Mouse (Mus musculus) kidney, adult 2 months (tissue): Measurements from ENCODE around the gene Glrx5.

Experiments used
- CTCF ChIP-seq: fragments of 200-500 bp; conservative IDR thresholded peaks from 2 replicates; pipeline ENCODE4 v1.5.1; 2011; ENCODE audit warnings: low read depth, mild to moderate bottlenecking, control low read depth, low read length, moderate library complexity, mixed read lengths; ENCODE audit not compliant: insufficient read depth, insufficient read length
- POLR2A ChIP-seq: fragments of 200-500 bp; IDR thresholded peaks from one replicate; pipeline ENCODE4 v1.6.1; 2011; ENCODE audit warnings: low read depth, low read length, control low read depth

DNA sequence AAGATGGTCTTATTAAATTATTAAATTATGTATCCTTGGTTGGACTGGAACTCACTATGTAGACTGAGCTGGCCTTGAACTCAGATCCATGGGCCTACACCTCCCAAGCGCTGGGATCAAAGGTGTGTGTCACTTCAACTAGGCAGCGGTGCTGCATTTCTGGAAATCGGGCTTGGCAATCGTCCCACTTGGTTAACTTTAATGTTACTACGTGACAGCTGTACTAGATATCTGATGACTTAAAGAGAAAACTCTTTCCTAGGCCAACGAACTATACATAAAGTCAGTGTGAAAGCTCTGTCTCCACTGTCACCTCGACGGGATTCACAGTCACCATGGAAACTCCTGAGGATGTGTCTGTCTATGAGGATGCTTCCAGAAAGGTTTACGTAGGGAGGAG lies 2.6 kb upstream of the Glrx5 start:
- TF ChIP-seq CTCF (no peak), POLR2A (no peak)
